Mouse (Mus musculus) thymus, adult 18-20 months (tissue): ENCODE measurements around the gene Rapgef3.
A peak's percentile ranks its signal among the peaks of the same experiment; 100 is the strongest.

ENCODE experiments used
- DNase-seq, 2 experiments: peaks; one replicate each; pipeline ENCODE4 v3.0.0; 2022; ENCODE audit warnings: mixed read lengths in 2 of 2

Rapgef3 gene

GRCm38 (mm10) chr15:97767280-97768186, at the start of gene Rapgef3:
Rapgef3 (minus strand) TSS chr15:97767972.
- DNase-seq, result peak; percentile 83 to 88

- no peak for DNase-seq
Observed at GRCm38 (mm10) chr15:97816199-97816994, 48.6 kb upstream of the Rapgef3 start.

- DNase-seq, result no peak
Observed at GRCm38 (mm10) chr15:97815254-97815653, 47.5 kb upstream of the Rapgef3 start.

GRCm38 (mm10) chr15:97814703-97815102, 46.9 kb upstream of the Rapgef3 start:
- DNase-seq, result no peak

- no peak for DNase-seq
Observed at GRCm38 (mm10) chr15:97813452-97814204, 45.9 kb upstream of the Rapgef3 start.

GRCm38 (mm10) chr15:97812875-97813274, 45.1 kb upstream of the Rapgef3 start:
- no peak for DNase-seq

- no peak for DNase-seq
Observed at GRCm38 (mm10) chr15:97812126-97812525, 44.4 kb upstream of the Rapgef3 start.

GRCm38 (mm10) chr15:97811307-97811706, 43.5 kb upstream of the Rapgef3 start:
- no peak for DNase-seq

GRCm38 (mm10) chr15:97810399-97810798, 42.6 kb upstream of the Rapgef3 start:
- no peak for DNase-seq

- DNase-seq, result no peak
Observed at GRCm38 (mm10) chr15:97809942-97810341, 42.2 kb upstream of the Rapgef3 start.

- no peak for DNase-seq
Observed at GRCm38 (mm10) chr15:97809206-97809605, 41.4 kb upstream of the Rapgef3 start.

GRCm38 (mm10) chr15:97808532-97808931, 40.8 kb upstream of the Rapgef3 start:
- no peak for DNase-seq

- DNase-seq, result no peak
Observed at GRCm38 (mm10) chr15:97807867-97808266, 40.1 kb upstream of the Rapgef3 start.

GRCm38 (mm10) chr15:97802575-97802974, 34.8 kb upstream of the Rapgef3 start:
- DNase-seq, result no peak

GRCm38 (mm10) chr15:97801811-97802210, 34.0 kb upstream of the Rapgef3 start:
- DNase-seq, result no peak

- no peak for DNase-seq
Observed at GRCm38 (mm10) chr15:97800853-97801252, 33.1 kb upstream of the Rapgef3 start.

- DNase-seq, result no peak
Observed at GRCm38 (mm10) chr15:97799446-97799845, 31.7 kb upstream of the Rapgef3 start.

- no peak for DNase-seq
Observed at GRCm38 (mm10) chr15:97798134-97798533, 30.4 kb upstream of the Rapgef3 start.

GRCm38 (mm10) chr15:97796674-97797310, 29.0 kb upstream of the Rapgef3 start:
- DNase-seq, result no peak

- no peak for DNase-seq
Observed at GRCm38 (mm10) chr15:97795559-97796235, 27.9 kb upstream of the Rapgef3 start.

GRCm38 (mm10) chr15:97794268-97794667, 26.5 kb upstream of the Rapgef3 start:
- no peak for DNase-seq
